Mouse (Mus musculus): ENCODE results near the gene Sdc1. TPM values are rescaled to one million over a fixed set of nuclear protein-coding genes. Genes with fewer than 3 reads are reported as not detected.
A peak's percentile ranks its signal among the peaks of the same experiment; 100 is the strongest.

Gene Sdc1
- polyA plus RNA-seq, 1 experiment: 12.9 TPM

GRCm38 (mm10) chr12:8772451-8773143 lies 1.5 kb downstream of the Sdc1 start:
- peak overlapping the region; percentile 65 for H3K4me3 ChIP-seq (ENCODE audit: extremely low read depth, insufficient read depth, insufficient read length)
- TF ChIP-seq CTCF (IDR thresholded peaks at IDR 0.05; ENCODE audit: extremely low read depth, insufficient read depth, insufficient read length, insufficient replicate concordance) (0 out of 2 replicates have a peak, but pooled peaks have one; percentile 11), POLR2A (IDR thresholded peaks at IDR 0.05; ENCODE audit: low read depth, low read length) (no peak)
- no peaks in the 10 kb centered on the region; the same call in 1 of the 2 replicates for H3K4me1 ChIP-seq (ENCODE audit: control insufficient read depth, insufficient read depth, insufficient read length)
- WGBS: 1% methylated on average over 54 of the region's 55 CpGs
- no peaks in the 10 kb centered on the region for H3K36me3 ChIP-seq (ENCODE audit: control insufficient read depth, insufficient read depth, low read length)
- 0 out of 2 replicates have a peak, but pooled peaks cover 4% of the 10 kb centered on the region for H3K27me3 ChIP-seq (ENCODE audit: control insufficient read depth, insufficient read depth, low read length)
- DNase-seq (ENCODE audit: low read depth in 1 of 2, low spot score in 2 of 2): peak in 1 of 2 experiments; percentile 51
- H3K27ac ChIP-seq (ENCODE audit: insufficient read depth, low read length): no peak overlapping the region

GRCm38 (mm10) chr12:8773336-8773735 lies 2.2 kb downstream of the Sdc1 start:
- TF ChIP-seq CTCF (IDR thresholded peaks at IDR 0.05; ENCODE audit: extremely low read depth, insufficient read depth, insufficient read length, insufficient replicate concordance) (no peak), POLR2A (IDR thresholded peaks at IDR 0.05; ENCODE audit: low read depth, low read length) (no peak)
- H3K4me1 ChIP-seq (ENCODE audit: control insufficient read depth, insufficient read depth, insufficient read length): no peaks in the 10 kb centered on the region; the same call in 1 of the 2 replicates
- H3K27ac ChIP-seq (ENCODE audit: insufficient read depth, low read length): no peak overlapping the region
- 82% methylated on average over 6 of the region's 6 CpGs for WGBS
- DNase-seq (ENCODE audit: low read depth in 1 of 2, low spot score in 2 of 2): no peak
- no peaks in the 10 kb centered on the region for H3K36me3 ChIP-seq (ENCODE audit: control insufficient read depth, insufficient read depth, low read length)
- H3K27me3 ChIP-seq (ENCODE audit: control insufficient read depth, insufficient read depth, low read length): 0 out of 2 replicates have a peak, but pooled peaks cover 4% of the 10 kb centered on the region
- H3K4me3 ChIP-seq (ENCODE audit: extremely low read depth, insufficient read depth, insufficient read length): no peak overlapping the region

GRCm38 (mm10) chr12:8774183-8774582 lies 3.1 kb downstream of the Sdc1 start:
- DNase-seq (ENCODE audit: low read depth in 1 of 2, low spot score in 2 of 2): no peak
- H3K4me3 ChIP-seq (ENCODE audit: extremely low read depth, insufficient read depth, insufficient read length): no peak overlapping the region
- H3K36me3 ChIP-seq (ENCODE audit: control insufficient read depth, insufficient read depth, low read length): no peaks in the 10 kb centered on the region
- 0 out of 2 replicates have a peak, but pooled peaks cover 4% of the 10 kb centered on the region for H3K27me3 ChIP-seq (ENCODE audit: control insufficient read depth, insufficient read depth, low read length)
- no peaks in the 10 kb centered on the region; the same call in 1 of the 2 replicates for H3K4me1 ChIP-seq (ENCODE audit: control insufficient read depth, insufficient read depth, insufficient read length)
- H3K27ac ChIP-seq (ENCODE audit: insufficient read depth, low read length): no peak overlapping the region
- no peak for TF ChIP-seq POLR2A (IDR thresholded peaks at IDR 0.05; ENCODE audit: low read depth, low read length)

- DNase-seq (ENCODE audit: low read depth in 1 of 2, low spot score in 2 of 2): no peak
- Histone ChIP-seq H3K4me3 (ENCODE audit: extremely low read depth, insufficient read depth, insufficient read length) (no peak overlapping the region), H3K27me3 (ENCODE audit: control insufficient read depth, insufficient read depth, low read length) (0 out of 2 replicates have a peak, but pooled peaks cover 4% of the 10 kb centered on the region), H3K27ac (ENCODE audit: insufficient read depth, low read length) (no peak overlapping the region), H3K4me1 (ENCODE audit: control insufficient read depth, insufficient read depth, insufficient read length) (no peaks in the 10 kb centered on the region; the same call in 1 of the 2 replicates), H3K36me3 (ENCODE audit: control insufficient read depth, insufficient read depth, low read length) (no peaks in the 10 kb centered on the region)
- TF ChIP-seq POLR2A (IDR thresholded peaks at IDR 0.05; ENCODE audit: low read depth, low read length) (no peak), CTCF (IDR thresholded peaks at IDR 0.05; ENCODE audit: extremely low read depth, insufficient read depth, insufficient read length, insufficient replicate concordance) (no peak)
- 89% methylated on average over 7 of the region's 7 CpGs for WGBS
Observed at GRCm38 (mm10) chr12:8776206-8776605, 5.1 kb downstream of the Sdc1 start.

GRCm38 (mm10) chr12:8776741-8777140 lies 5.6 kb downstream of the Sdc1 start:
- 0 out of 2 replicates have a peak, but pooled peaks cover 2% of the 10 kb centered on the region for H3K27me3 ChIP-seq (ENCODE audit: control insufficient read depth, insufficient read depth, low read length)
- no peak for TF ChIP-seq POLR2A (IDR thresholded peaks at IDR 0.05; ENCODE audit: low read depth, low read length)
- TF ChIP-seq CTCF (IDR thresholded peaks at IDR 0.05; ENCODE audit: extremely low read depth, insufficient read depth, insufficient read length, insufficient replicate concordance): no peak
- no peak for DNase-seq (ENCODE audit: low read depth in 1 of 2, low spot score in 2 of 2)
- H3K4me1 ChIP-seq (ENCODE audit: control insufficient read depth, insufficient read depth, insufficient read length): no peaks in the 10 kb centered on the region; the same call in 1 of the 2 replicates
- H3K27ac ChIP-seq (ENCODE audit: insufficient read depth, low read length): no peak overlapping the region
- no peaks in the 10 kb centered on the region for H3K36me3 ChIP-seq (ENCODE audit: control insufficient read depth, insufficient read depth, low read length)
- 69% methylated on average over 3 of the region's 3 CpGs for WGBS
- no peak overlapping the region for H3K4me3 ChIP-seq (ENCODE audit: extremely low read depth, insufficient read depth, insufficient read length)

GRCm38 (mm10) chr12:8778106-8778505 lies 7.0 kb downstream of the Sdc1 start:
- no peak overlapping the region for H3K27ac ChIP-seq (ENCODE audit: insufficient read depth, low read length)
- no peak for DNase-seq (ENCODE audit: low read depth in 1 of 2, low spot score in 2 of 2)
- no peaks in the 10 kb centered on the region for H3K27me3 ChIP-seq (ENCODE audit: control insufficient read depth, insufficient read depth, low read length)
- no peak overlapping the region for H3K4me3 ChIP-seq (ENCODE audit: extremely low read depth, insufficient read depth, insufficient read length)
- 87% methylated on average over 7 of the region's 7 CpGs for WGBS
- H3K36me3 ChIP-seq (ENCODE audit: control insufficient read depth, insufficient read depth, low read length): no peaks in the 10 kb centered on the region
- no peak for TF ChIP-seq POLR2A (IDR thresholded peaks at IDR 0.05; ENCODE audit: low read depth, low read length)
- no peak for TF ChIP-seq CTCF (IDR thresholded peaks at IDR 0.05; ENCODE audit: extremely low read depth, insufficient read depth, insufficient read length, insufficient replicate concordance)
- H3K4me1 ChIP-seq (ENCODE audit: control insufficient read depth, insufficient read depth, insufficient read length): no peaks in the 10 kb centered on the region; the same call in 1 of the 2 replicates

- Histone ChIP-seq H3K27me3 (ENCODE audit: control insufficient read depth, insufficient read depth, low read length) (no peaks in the 10 kb centered on the region), H3K27ac (ENCODE audit: insufficient read depth, low read length) (no peak overlapping the region), H3K4me1 (ENCODE audit: control insufficient read depth, insufficient read depth, insufficient read length) (no peaks in the 10 kb centered on the region), H3K4me3 (ENCODE audit: extremely low read depth, insufficient read depth, insufficient read length) (no peak overlapping the region), H3K36me3 (ENCODE audit: control insufficient read depth, insufficient read depth, low read length) (no peaks in the 10 kb centered on the region)
- 91% methylated on average over 4 of the region's 4 CpGs for WGBS
- TF ChIP-seq CTCF (IDR thresholded peaks at IDR 0.05; ENCODE audit: extremely low read depth, insufficient read depth, insufficient read length, insufficient replicate concordance) (no peak), POLR2A (IDR thresholded peaks at IDR 0.05; ENCODE audit: low read depth, low read length) (no peak)
- DNase-seq (ENCODE audit: low read depth in 1 of 2, low spot score in 2 of 2): no peak
Observed at GRCm38 (mm10) chr12:8779851-8780250, 8.7 kb downstream of the Sdc1 start.

Measured in spleen, adult 2 months (tissue).